Mouse (Mus musculus): ENCODE data around the gene Agap3. TPM values are rescaled to one million over a fixed set of nuclear protein-coding genes. Genes with fewer than 3 reads are reported as not detected.

Gene Agap3
- polyA plus RNA-seq, 1 experiment from 2014 or later = 46.5 TPM

- Histone ChIP-seq H3K27ac (ENCODE audit: low read depth) (no peak overlapping the region), H3K4me2 (no peak overlapping the region), H3K4me1 (ENCODE audit: insufficient read depth) (no peaks in the 10 kb centered on the region), H3K9ac (no peak overlapping the region), H3K36me3 (ENCODE audit: insufficient read depth) (no peaks in the 10 kb centered on the region), H3K27me3 (ENCODE audit: insufficient read depth, low read length) (peaks cover 80% of the 10 kb centered on the region), H3K9me3 (ENCODE audit: low read depth, low read length) (no peaks in the 10 kb centered on the region), H3K4me3 (ENCODE audit: low read depth, low read length) (no peak overlapping the region)
- 19% methylated on average over 6 of the region's 6 CpGs for WGBS
- TF ChIP-seq CTCF (IDR thresholded peaks at IDR 0.05; ENCODE audit: low read depth) = no peak
- DNase-seq (no peak), ATAC-seq (ENCODE audit: insufficient read depth) (no peak)
These were observed 75.8 kb downstream of the Agap3 start for GRCm38 (mm10) chr5:24527780-24528179.

GRCm38 (mm10) chr5:24530042-24530689 lies 78.2 kb downstream of the Agap3 start:
- peak; percentile 55; the same call in 1 of the 2 replicates for ATAC-seq (ENCODE audit: insufficient read depth)
- 20% methylated on average over 24 of the region's 24 CpGs for WGBS
- Histone ChIP-seq H3K9ac (no peak overlapping the region), H3K4me1 (ENCODE audit: insufficient read depth) (no peaks in the 10 kb centered on the region), H3K27ac (ENCODE audit: low read depth) (no peak overlapping the region), H3K9me3 (ENCODE audit: low read depth, low read length) (no peaks in the 10 kb centered on the region), H3K27me3 (ENCODE audit: insufficient read depth, low read length) (peaks cover 56% of the 10 kb centered on the region), H3K4me3 (ENCODE audit: low read depth, low read length) (no peak overlapping the region), H3K36me3 (ENCODE audit: insufficient read depth) (no peaks in the 10 kb centered on the region), H3K4me2 (no peak overlapping the region)
- peak; percentile 100 for TF ChIP-seq CTCF (IDR thresholded peaks at IDR 0.05; ENCODE audit: low read depth)
- DNase-seq = peak; percentile 96

GRCm38 (mm10) chr5:24533391-24533790 lies 81.4 kb downstream of the Agap3 start:
- ATAC-seq (ENCODE audit: insufficient read depth) (no peak), DNase-seq (no peak)
- no peak overlapping the region for H3K4me3 ChIP-seq (ENCODE audit: low read depth, low read length)
- H3K4me2 ChIP-seq = no peak overlapping the region
- H3K9me3 ChIP-seq (ENCODE audit: low read depth, low read length) = no peaks in the 10 kb centered on the region
- no peak overlapping the region for H3K9ac ChIP-seq
- peaks cover 26% of the 10 kb centered on the region for H3K27me3 ChIP-seq (ENCODE audit: insufficient read depth, low read length)
- H3K27ac ChIP-seq (ENCODE audit: low read depth) = no peak overlapping the region
- no peaks in the 10 kb centered on the region for H3K4me1 ChIP-seq (ENCODE audit: insufficient read depth)
- H3K36me3 ChIP-seq (ENCODE audit: insufficient read depth) = no peaks in the 10 kb centered on the region
- no peak for TF ChIP-seq CTCF (IDR thresholded peaks at IDR 0.05; ENCODE audit: low read depth)
- WGBS = 53% methylated on average over 11 of the region's 11 CpGs

GRCm38 (mm10) chr5:24534292-24534691 lies 82.3 kb downstream of the Agap3 start:
- TF ChIP-seq CTCF (IDR thresholded peaks at IDR 0.05; ENCODE audit: low read depth) = peak; percentile 38
- no peaks in the 10 kb centered on the region for H3K9me3 ChIP-seq (ENCODE audit: low read depth, low read length)
- WGBS = 46% methylated on average over 5 of the region's 5 CpGs
- H3K27me3 ChIP-seq (ENCODE audit: insufficient read depth, low read length) = peaks cover 17% of the 10 kb centered on the region
- no peak overlapping the region for H3K27ac ChIP-seq (ENCODE audit: low read depth)
- no peak overlapping the region for H3K4me2 ChIP-seq
- no peaks in the 10 kb centered on the region for H3K4me1 ChIP-seq (ENCODE audit: insufficient read depth)
- no peak for DNase-seq
- H3K9ac ChIP-seq = no peak overlapping the region
- no peak overlapping the region for H3K4me3 ChIP-seq (ENCODE audit: low read depth, low read length)
- ATAC-seq (ENCODE audit: insufficient read depth) = no peak
- no peaks in the 10 kb centered on the region for H3K36me3 ChIP-seq (ENCODE audit: insufficient read depth)

GRCm38 (mm10) chr5:24535731-24536130 lies 83.8 kb downstream of the Agap3 start:
- peaks cover 5% of the 10 kb centered on the region for H3K4me1 ChIP-seq (ENCODE audit: insufficient read depth)
- no peak overlapping the region for H3K4me3 ChIP-seq (ENCODE audit: low read depth, low read length)
- 81% methylated on average over 3 of the region's 3 CpGs for WGBS
- DNase-seq = no peak
- peaks cover 7% of the 10 kb centered on the region for H3K27me3 ChIP-seq (ENCODE audit: insufficient read depth, low read length)
- H3K9me3 ChIP-seq (ENCODE audit: low read depth, low read length) = no peaks in the 10 kb centered on the region
- H3K4me2 ChIP-seq = no peak overlapping the region
- no peak for TF ChIP-seq CTCF (IDR thresholded peaks at IDR 0.05; ENCODE audit: low read depth)
- no peak overlapping the region for H3K9ac ChIP-seq
- no peak for ATAC-seq (ENCODE audit: insufficient read depth)
- no peaks in the 10 kb centered on the region for H3K36me3 ChIP-seq (ENCODE audit: insufficient read depth)
- H3K27ac ChIP-seq (ENCODE audit: low read depth) = no peak overlapping the region

- DNase-seq (no peak), ATAC-seq (ENCODE audit: insufficient read depth) (no peak)
- WGBS = 72% methylated on average over 5 of the region's 5 CpGs
- Histone ChIP-seq H3K4me2 (no peak overlapping the region), H3K9me3 (ENCODE audit: low read depth, low read length) (no peaks in the 10 kb centered on the region), H3K27ac (ENCODE audit: low read depth) (no peak overlapping the region), H3K27me3 (ENCODE audit: insufficient read depth, low read length) (0 out of 2 replicates have a peak, but pooled peaks cover under 1% of the 10 kb centered on the region), H3K36me3 (ENCODE audit: insufficient read depth) (no peaks in the 10 kb centered on the region), H3K4me1 (ENCODE audit: insufficient read depth) (peaks cover 13% of the 10 kb centered on the region), H3K4me3 (ENCODE audit: low read depth, low read length) (no peak overlapping the region), H3K9ac (no peak overlapping the region)
- no peak for TF ChIP-seq CTCF (IDR thresholded peaks at IDR 0.05; ENCODE audit: low read depth)
These were observed 84.5 kb downstream of the Agap3 start for GRCm38 (mm10) chr5:24536511-24536910.

- no peak overlapping the region for H3K4me3 ChIP-seq (ENCODE audit: low read depth, low read length)
- WGBS = 60% methylated on average over 16 of the region's 16 CpGs
- no peaks in the 10 kb centered on the region for H3K27me3 ChIP-seq (ENCODE audit: insufficient read depth, low read length)
- no peak for TF ChIP-seq CTCF (IDR thresholded peaks at IDR 0.05; ENCODE audit: low read depth)
- H3K27ac ChIP-seq (ENCODE audit: low read depth) = no peak overlapping the region
- no peak overlapping the region for H3K4me2 ChIP-seq
- no peak overlapping the region for H3K9ac ChIP-seq
- H3K36me3 ChIP-seq (ENCODE audit: insufficient read depth) = no peaks in the 10 kb centered on the region
- no peak for ATAC-seq (ENCODE audit: insufficient read depth)
- no peaks in the 10 kb centered on the region for H3K9me3 ChIP-seq (ENCODE audit: low read depth, low read length)
- DNase-seq = no peak
- peaks cover 13% of the 10 kb centered on the region for H3K4me1 ChIP-seq (ENCODE audit: insufficient read depth)
These were observed 85.6 kb downstream of the Agap3 start for GRCm38 (mm10) chr5:24537618-24538017.

Data from lung, embryonic 14.5 days (tissue).